Mouse (Mus musculus): ENCODE measurements at regions not wholly inside any gene's neighbourhood (a gene's known extent, or its start where the extent isn't known, plus 50 kb on each side); places are given as distances from the start of the nearest gene placed in this dataset.

DNA sequence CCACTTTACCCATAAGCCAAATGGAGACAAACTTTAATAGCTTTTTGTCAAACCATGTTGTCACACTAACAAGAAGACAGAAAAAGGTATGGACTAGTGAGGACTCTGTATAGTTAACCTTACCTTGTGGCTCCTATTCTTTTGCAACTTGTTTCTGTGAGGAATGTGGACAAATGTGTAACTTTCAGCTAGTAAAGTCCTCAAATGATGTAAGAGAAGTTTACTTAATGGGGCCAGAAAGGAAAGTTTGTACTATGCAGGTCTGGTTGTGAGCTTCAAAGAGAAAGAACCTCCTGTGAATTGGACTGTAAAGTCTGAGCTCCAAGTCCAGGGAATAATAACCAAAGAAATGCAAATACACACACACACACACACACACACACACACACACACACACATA, 356.7 kb upstream of the Atxn7l3b start:
- no peak overlapping the region for H3K27ac ChIP-seq
- TF ChIP-seq CTCF (conservative IDR thresholded peaks at IDR 0.05), result no peak
- DNase-seq (ENCODE audit: low spot score in 2 of 2), result no peak
- no peak overlapping the region for H3K4me3 ChIP-seq

DNA sequence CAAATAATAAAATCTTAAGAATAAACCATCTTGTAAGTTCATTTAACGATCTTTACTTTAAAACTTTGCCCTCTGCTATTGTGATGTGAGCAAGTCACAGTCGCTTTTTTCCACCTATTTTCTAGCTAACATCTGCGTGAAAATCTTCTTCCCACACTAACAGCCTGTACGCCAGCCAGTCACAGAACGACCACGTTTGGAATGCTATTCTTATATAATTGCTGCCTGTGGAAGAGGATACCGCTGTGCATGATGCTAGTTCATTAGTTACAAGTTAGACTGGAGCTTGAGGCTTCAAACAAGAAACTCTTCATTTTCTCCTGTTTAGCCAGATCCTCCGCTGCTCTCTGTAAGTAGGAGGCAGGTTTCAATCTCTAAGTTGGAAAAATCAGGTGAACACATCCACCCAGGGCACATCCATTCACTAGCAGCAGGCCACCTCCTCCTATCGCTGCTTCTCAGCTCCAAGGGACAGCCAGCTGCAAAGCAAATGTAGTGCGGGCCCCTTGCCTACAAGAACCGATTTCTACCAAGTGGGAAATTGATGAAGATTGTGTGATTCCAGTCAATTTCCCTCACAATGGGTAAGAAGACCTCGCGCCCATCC, 312.1 kb upstream of the Atxn7l3b start:
- DNase-seq (ENCODE audit: low spot score in 2 of 2), result peak; percentile 22 to 23
- no peak for TF ChIP-seq CTCF (conservative IDR thresholded peaks at IDR 0.05)
- Histone ChIP-seq H3K27ac (peak overlapping the region; percentile 70), H3K4me3 (no peak overlapping the region)

All from layer of hippocampus, adult 2 months (tissue).